Mouse (Mus musculus): ENCODE results near the gene Sbno1. TPM values are rescaled to one million over a fixed set of nuclear protein-coding genes. Genes with fewer than 3 reads are reported as not detected.
"Not testable (repeated sequence)": the region's sequence is repeated elsewhere in the genome, so short reads cannot be mapped to it uniquely, and the experiment has no call there.

Gene Sbno1
- polyA plus RNA-seq, 1 experiment from 2014 or later: 120 TPM

DNA sequence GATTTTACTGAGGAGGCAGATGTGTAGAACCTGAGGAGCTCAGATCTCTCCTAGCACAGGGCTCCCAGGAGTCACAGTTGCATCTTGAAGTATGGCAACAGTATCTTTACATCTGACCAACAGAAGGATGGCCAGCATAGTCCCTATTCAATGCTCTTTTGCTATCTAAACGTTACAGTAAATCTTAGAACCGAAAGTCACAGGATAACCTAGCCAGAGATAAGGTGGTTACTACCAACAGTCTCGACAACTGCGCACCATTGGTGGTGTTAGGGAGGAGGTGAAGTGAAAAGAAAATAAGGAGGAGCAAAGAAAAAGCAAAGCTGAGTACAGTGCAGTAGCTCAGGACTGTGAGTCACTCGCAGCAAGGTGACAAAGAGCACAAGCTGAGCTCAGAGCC lies 13.6 kb downstream of the Sbno1 start:
- Histone ChIP-seq H3K4me1 (no peaks in the 10 kb centered on the region), H3K9ac (no peak overlapping the region), H3K36me3 (ENCODE audit: poor library complexity, severe bottlenecking) (peaks cover 55% of the 10 kb centered on the region), H3K4me3 (no peak overlapping the region), H3K27me3 (no peaks in the 10 kb centered on the region), H3K4me2 (no peak overlapping the region), H3K9me3 (replicated peaks) (no peaks in the 10 kb centered on the region), H3K27ac (no peak overlapping the region)
- WGBS: 92% methylated on average over 5 of the region's 5 CpGs
- ATAC-seq: no peak

DNA sequence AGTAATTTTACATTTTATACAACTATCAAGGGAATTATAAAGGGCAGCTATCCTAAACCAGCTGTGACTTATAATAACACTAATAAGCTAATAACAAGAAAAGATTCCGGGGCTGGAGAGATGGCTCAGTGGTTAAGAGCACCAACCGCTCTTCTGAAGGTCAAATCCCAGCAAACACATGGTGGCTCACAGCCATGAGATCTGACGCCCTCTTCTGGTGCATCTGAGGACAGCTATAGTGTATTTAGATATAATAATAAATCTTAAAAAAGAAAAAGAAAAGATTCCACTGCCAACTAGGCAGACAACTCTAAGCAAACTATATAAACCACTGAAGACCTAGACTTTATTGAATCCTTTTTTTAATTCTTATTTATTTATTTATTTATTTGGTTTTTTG lies 15.0 kb downstream of the Sbno1 start:
- Histone ChIP-seq H3K27me3 (no peaks in the 10 kb centered on the region), H3K4me3 (no peak overlapping the region), H3K4me2 (no peak overlapping the region), H3K9ac (no peak overlapping the region), H3K27ac (no peak overlapping the region), H3K4me1 (no peaks in the 10 kb centered on the region), H3K9me3 (replicated peaks) (no peaks in the 10 kb centered on the region), H3K36me3 (ENCODE audit: poor library complexity, severe bottlenecking) (peaks cover 66% of the 10 kb centered on the region)
- no peak for ATAC-seq
- 80% methylated on average over 3 of the region's 3 CpGs for WGBS

DNA sequence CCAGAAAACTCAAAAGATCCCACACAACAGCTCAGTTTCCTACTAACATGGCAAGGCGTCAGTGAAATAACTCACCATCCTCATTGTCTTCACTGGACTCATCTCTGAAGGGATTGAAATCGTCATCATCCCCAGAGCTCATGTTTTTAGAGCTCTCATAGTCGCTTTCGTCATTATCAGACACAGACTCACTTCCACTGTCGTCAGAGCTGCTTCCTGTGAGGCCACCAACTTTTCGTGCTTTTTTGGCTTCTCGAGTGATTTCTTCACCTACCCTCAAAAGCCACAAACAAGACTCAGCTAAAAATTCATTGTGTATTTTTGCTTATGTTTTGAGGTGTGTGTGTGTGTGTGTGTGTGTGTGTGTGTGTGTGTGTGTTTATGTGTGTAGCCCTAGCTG lies 32.1 kb downstream of the Sbno1 start:
- Histone ChIP-seq H3K36me3 (ENCODE audit: poor library complexity, severe bottlenecking) (peaks cover 88% of the 10 kb centered on the region), H3K4me2 (no peak overlapping the region), H3K4me1 (no peaks in the 10 kb centered on the region), H3K4me3 (no peak overlapping the region), H3K9me3 (replicated peaks) (no peaks in the 10 kb centered on the region), H3K27ac (no peak overlapping the region), H3K9ac (no peak overlapping the region), H3K27me3 (no peaks in the 10 kb centered on the region)
- ATAC-seq: no peak
- WGBS: 96% methylated on average over 7 of the region's 7 CpGs

DNA sequence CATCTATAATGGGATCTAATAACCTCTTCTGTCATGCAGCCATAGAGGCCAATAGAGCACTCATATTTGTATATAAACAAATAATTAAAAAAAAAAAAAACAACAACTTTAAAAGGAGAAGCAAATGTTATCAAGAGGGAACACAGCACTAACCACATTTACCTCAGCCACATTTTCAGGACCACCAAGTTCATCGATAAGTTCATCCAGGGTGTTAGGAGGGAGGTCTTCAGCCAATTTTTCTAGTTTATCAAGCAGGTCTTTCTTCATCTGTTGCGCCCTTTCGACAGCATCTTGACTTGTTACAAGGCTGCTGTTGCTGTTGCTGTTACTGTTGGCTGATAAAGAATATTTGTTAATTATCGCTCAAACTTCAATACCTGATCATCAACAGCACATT lies 33.4 kb downstream of the Sbno1 start:
- Histone ChIP-seq H3K27me3 (no peaks in the 10 kb centered on the region), H3K36me3 (ENCODE audit: poor library complexity, severe bottlenecking) (peaks cover 86% of the 10 kb centered on the region), H3K9ac (no peak overlapping the region), H3K9me3 (replicated peaks) (no peaks in the 10 kb centered on the region), H3K4me2 (no peak overlapping the region), H3K4me3 (no peak overlapping the region), H3K4me1 (no peaks in the 10 kb centered on the region), H3K27ac (no peak overlapping the region)
- no peak for ATAC-seq
- WGBS: 98% methylated on average over 4 of the region's 4 CpGs

DNA sequence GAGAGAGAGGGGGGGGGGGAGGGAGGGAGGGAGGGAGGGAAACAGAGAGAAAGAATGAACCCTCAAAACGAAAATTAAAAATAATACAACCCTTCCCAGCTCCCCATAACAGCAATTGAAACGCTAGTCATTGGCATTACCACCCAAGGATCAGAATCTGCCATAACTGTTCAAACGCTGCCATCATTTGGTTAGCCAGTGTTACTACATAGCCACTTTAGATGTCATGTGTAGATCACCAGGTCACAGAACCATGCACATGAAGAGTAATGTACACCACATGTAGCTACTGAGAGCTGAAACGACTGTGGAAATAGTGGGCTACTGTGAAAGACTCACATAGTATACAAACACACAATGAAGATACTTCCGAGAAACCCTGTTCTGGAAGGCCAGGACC lies 37.9 kb downstream of the Sbno1 start:
- no peak overlapping the region for H3K4me2 ChIP-seq
- no peaks in the 10 kb centered on the region for H3K9me3 ChIP-seq (replicated peaks)
- H3K4me1 ChIP-seq: no peaks in the 10 kb centered on the region
- no peak overlapping the region for H3K4me3 ChIP-seq
- 82% methylated on average over 5 of the region's 5 CpGs for WGBS
- no peak overlapping the region for H3K27ac ChIP-seq
- H3K9ac ChIP-seq: no peak overlapping the region
- peaks cover 90% of the 10 kb centered on the region for H3K36me3 ChIP-seq (ENCODE audit: poor library complexity, severe bottlenecking)
- no peak for ATAC-seq
- H3K27me3 ChIP-seq: no peaks in the 10 kb centered on the region

DNA sequence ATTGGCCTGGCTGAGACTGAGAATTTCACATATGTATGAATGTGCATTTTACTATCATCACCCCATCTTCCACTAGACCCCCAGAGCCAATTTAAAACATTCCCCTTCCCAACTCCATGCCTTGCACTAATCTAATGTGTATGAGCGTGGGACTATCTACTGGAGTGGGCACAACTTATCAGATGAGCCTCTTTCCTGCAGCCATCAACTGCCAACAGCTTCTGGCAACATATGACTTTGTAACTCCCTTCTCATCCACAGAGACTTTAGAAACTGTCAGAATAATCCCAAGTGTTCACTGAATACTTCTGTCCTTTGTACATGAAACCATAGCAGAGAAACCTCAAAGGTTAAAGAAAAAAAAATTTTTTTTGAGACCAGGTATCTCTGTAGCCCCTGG lies 45.7 kb downstream of the Sbno1 start:
- Histone ChIP-seq H3K27me3 (no peaks in the 10 kb centered on the region), H3K4me1 (no peaks in the 10 kb centered on the region), H3K4me2 (no peak overlapping the region), H3K4me3 (no peak overlapping the region), H3K36me3 (ENCODE audit: poor library complexity, severe bottlenecking) (peaks cover 90% of the 10 kb centered on the region), H3K9me3 (replicated peaks) (no peaks in the 10 kb centered on the region), H3K9ac (no peak overlapping the region), H3K27ac (no peak overlapping the region)
- no peak for ATAC-seq
- 89% methylated on average over 1 of the region's 1 CpGs for WGBS

DNA sequence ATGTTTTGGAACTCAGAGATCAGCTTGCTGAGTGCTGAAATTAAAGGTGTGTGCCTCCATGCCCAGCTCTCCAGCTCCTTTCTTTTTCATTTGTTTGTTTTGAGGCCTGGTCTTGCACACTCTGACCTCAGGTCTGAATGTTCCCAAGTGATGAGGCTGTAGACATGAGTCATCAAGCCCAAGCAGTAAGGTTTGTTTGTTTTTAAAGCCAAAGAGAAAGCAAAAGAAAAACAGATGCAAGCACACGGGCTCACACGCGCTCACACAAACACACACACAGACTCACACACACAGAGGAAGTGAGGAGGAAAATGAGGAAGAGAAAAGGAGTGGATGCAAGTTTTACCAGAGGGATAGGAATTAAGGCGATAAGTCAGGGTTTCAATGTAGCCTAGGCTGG lies 48.7 kb downstream of the Sbno1 start:
- 95% methylated on average over 4 of the region's 4 CpGs for WGBS
- no peaks in the 10 kb centered on the region for H3K27me3 ChIP-seq
- no peak overlapping the region for H3K4me3 ChIP-seq
- H3K9ac ChIP-seq: no peak overlapping the region
- peaks cover 89% of the 10 kb centered on the region for H3K36me3 ChIP-seq (ENCODE audit: poor library complexity, severe bottlenecking)
- no peak for ATAC-seq
- H3K4me1 ChIP-seq: no peaks in the 10 kb centered on the region
- no peak overlapping the region for H3K4me2 ChIP-seq
- H3K9me3 ChIP-seq (replicated peaks): no peaks in the 10 kb centered on the region
- H3K27ac ChIP-seq: no peak overlapping the region

DNA sequence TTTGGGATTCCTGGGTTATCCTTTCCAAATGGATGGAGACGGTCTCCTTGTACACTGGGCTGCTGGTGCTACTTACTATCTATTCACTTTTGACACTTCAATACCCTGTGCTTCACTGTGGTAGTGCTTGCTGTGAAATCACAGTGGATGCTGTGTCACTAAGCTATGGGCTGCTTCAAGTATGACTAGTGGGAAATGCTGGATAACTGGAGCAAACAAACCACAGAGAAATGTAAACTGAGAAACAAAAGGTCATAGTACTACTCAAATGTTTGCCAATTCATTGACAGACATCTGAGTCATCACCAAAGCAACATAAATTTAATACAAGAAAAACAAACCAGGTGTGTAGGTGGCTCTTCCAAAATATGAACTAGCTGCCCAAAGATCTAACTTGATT lies 49.4 kb downstream of the Sbno1 start:
- no peaks in the 10 kb centered on the region for H3K9me3 ChIP-seq (replicated peaks)
- WGBS: 95% methylated on average over 1 of the region's 1 CpGs
- H3K27me3 ChIP-seq: no peaks in the 10 kb centered on the region
- H3K4me3 ChIP-seq: no peak overlapping the region
- no peak overlapping the region for H3K9ac ChIP-seq
- no peaks in the 10 kb centered on the region for H3K4me1 ChIP-seq
- no peak overlapping the region for H3K27ac ChIP-seq
- H3K36me3 ChIP-seq (ENCODE audit: poor library complexity, severe bottlenecking): peaks cover 90% of the 10 kb centered on the region
- no peak for ATAC-seq
- no peak overlapping the region for H3K4me2 ChIP-seq

DNA sequence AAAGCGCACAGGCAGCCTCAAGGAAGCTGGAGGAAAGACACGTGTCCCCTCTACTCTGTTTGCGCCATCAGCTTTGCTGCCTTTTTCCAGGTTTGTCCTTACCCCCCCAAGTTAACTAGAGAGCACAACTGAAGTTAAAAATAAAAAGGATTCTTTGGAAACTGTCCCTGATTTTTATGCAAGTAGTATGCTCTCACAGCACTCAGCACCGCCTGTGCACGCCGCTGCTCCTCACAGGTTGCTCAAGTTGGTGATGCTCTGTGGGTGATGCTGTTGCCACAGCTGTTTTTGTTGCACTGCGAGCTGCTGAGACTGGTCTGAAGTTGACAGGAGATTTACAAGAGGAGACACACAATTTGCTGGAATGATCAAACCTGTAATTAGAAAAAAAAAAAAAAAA lies 51.5 kb downstream of the Sbno1 start:
- Histone ChIP-seq H3K27ac (no peak overlapping the region), H3K27me3 (no peaks in the 10 kb centered on the region), H3K9me3 (replicated peaks) (no peaks in the 10 kb centered on the region), H3K4me1 (no peaks in the 10 kb centered on the region), H3K4me3 (no peak overlapping the region), H3K4me2 (no peak overlapping the region), H3K9ac (no peak overlapping the region), H3K36me3 (ENCODE audit: poor library complexity, severe bottlenecking) (peaks cover 90% of the 10 kb centered on the region)
- ATAC-seq: no peak
- 99% methylated on average over 7 of the region's 7 CpGs for WGBS

DNA sequence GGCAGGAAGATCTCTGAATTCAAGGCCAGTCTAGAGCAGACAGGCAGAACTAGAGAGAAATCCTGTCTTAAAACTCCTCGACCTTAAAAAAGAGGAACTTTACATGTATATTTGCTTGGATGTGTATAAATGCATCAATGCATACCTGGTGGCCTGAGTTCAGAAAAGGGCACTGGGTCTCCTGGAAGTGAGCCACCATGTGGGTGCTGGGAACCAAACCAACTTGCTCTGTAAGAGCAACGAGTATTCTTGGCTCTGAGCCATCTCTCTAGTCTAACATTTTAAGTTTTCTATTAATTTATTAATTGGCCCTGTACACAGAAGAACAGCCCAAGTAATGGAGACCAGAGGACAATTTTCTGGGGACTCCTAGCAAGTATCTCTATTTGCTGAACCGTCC lies 59.1 kb downstream of the Sbno1 start:
- Histone ChIP-seq H3K9me3 (replicated peaks) (no peaks in the 10 kb centered on the region), H3K4me2 (no peak overlapping the region), H3K27me3 (no peaks in the 10 kb centered on the region), H3K4me3 (no peak overlapping the region), H3K4me1 (no peaks in the 10 kb centered on the region), H3K9ac (no peak overlapping the region), H3K27ac (no peak overlapping the region), H3K36me3 (ENCODE audit: poor library complexity, severe bottlenecking) (peaks cover 35% of the 10 kb centered on the region)
- ATAC-seq: no peak
- 90% methylated on average over 3 of the region's 3 CpGs for WGBS

DNA sequence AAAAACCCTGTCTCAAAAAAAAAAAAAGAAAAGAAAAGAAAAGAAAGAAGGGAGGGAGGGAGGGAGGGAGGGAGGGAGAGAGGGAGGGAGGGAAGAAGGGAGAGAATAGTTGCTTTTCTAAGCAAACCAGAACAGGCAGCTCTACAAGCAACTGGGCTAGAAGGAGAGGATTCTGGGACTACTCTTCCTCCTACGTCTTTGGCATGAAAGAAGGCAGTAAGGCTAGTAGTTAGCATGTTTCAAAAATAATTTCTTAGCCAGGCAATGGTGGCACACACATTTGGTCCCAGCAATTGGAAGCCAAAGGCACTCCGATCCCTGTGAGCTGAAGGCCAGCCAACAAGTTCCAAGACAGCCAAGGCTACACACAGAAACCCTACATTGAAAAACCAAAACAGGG lies 60.0 kb downstream of the Sbno1 start:
- no peaks in the 10 kb centered on the region for H3K9me3 ChIP-seq (replicated peaks)
- no peak overlapping the region for H3K4me2 ChIP-seq
- ATAC-seq: no peak
- H3K27me3 ChIP-seq: no peaks in the 10 kb centered on the region
- peaks cover 26% of the 10 kb centered on the region for H3K36me3 ChIP-seq (ENCODE audit: poor library complexity, severe bottlenecking)
- H3K4me3 ChIP-seq: no peak overlapping the region
- H3K27ac ChIP-seq: no peak overlapping the region
- no peaks in the 10 kb centered on the region for H3K4me1 ChIP-seq
- no peak overlapping the region for H3K9ac ChIP-seq
- WGBS: 88% methylated on average over 2 of the region's 2 CpGs

DNA sequence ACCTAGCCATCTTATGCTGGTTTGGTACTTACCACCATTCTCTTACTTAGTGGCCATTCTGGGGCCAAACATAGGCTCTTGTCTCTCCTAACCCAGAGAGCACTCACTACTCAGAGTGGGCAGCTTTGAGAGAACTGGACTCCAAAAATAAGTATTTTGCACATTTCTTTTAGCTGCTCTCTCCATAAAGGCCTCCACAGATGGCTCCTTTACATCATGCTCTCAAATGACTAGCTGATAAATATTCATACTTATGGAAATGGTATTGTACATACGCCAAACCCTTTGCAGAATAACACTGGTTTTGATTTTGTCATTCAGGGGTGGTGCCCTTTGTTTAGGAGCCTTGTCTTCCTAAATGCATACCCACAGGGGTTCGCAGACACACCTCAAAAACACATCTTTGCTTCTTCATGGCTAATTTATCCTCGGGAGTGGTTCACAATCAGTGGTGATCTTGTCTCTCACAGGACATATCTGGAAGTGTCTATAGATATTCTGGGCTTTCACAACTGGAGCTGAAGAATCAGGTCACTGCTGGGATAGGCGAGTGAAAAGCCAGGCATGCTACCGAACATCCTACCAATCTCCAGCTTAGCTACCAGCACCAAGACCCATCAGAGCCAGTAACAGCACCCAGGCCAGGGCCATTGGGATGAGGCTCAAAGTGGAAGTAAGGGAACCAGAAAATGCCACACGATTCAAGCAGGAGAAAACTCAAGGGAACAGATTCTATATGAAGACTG lies 61.5 kb downstream of the Sbno1 start:
- ATAC-seq: no peak
- H3K36me3 ChIP-seq (ENCODE audit: poor library complexity, severe bottlenecking): peaks cover 13% of the 10 kb centered on the region
- H3K27ac ChIP-seq: peak overlapping the region; percentile 36; the same call in 1 of the 2 replicates
- WGBS: 80% methylated on average over 6 of the region's 6 CpGs
- no peak overlapping the region for H3K9ac ChIP-seq
- H3K4me1 ChIP-seq: no peaks in the 10 kb centered on the region
- H3K4me3 ChIP-seq: no peak overlapping the region
- no peak overlapping the region for H3K4me2 ChIP-seq
- H3K27me3 ChIP-seq: no peaks in the 10 kb centered on the region
- H3K9me3 ChIP-seq (replicated peaks): no peaks in the 10 kb centered on the region

DNA sequence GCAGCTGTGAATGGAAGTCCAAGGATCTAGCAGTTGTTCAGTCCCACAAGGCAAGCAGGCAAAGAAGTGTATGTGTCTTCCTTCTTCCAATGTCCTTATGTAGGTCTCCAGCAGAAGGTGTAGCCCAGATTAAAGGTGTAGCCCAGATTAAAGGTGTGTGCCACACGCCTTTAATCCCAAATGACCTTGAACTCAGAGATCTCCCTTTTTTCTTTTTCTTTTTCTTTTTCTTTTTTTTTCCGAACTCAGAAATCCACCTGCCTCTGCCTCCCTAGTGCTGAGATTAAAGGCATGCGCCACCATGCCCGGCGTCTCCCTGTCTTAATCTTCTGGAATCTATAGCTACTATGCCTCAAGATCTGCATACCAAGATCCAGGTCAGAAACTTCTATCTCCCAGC lies 62.8 kb downstream of the Sbno1 start, which contains the start of gene Cdk2ap1:
TSS of gene Cdk2ap1 (minus strand) at position 101 of the 400 bp plus-strand sequence.
- not testable (repeated sequence) for H3K9me3 ChIP-seq (replicated peaks); H3K27ac ChIP-seq; H3K36me3 ChIP-seq (ENCODE audit: poor library complexity, severe bottlenecking)

More for the DNA sequence above, 62.8 kb downstream of the Sbno1 start, which contains the start of gene Cdk2ap1:
- not testable (repeated sequence) for H3K27me3 ChIP-seq, H3K4me2 ChIP-seq, H3K9ac ChIP-seq, H3K4me1 ChIP-seq, H3K4me3 ChIP-seq, ATAC-seq
- 96% methylated on average over 5 of the region's 5 CpGs for WGBS
